Mouse (Mus musculus): ENCODE data around the gene Zfp276.
A peak's percentile ranks its signal among the peaks of the same experiment; 100 is the strongest.
"Not testable (repeated sequence)": the region's sequence is repeated elsewhere in the genome, so short reads cannot be mapped to it uniquely, and the experiment has no call there.

Zfp276 gene

GRCm38 (mm10) chr8:123254099-123254885, at the start of gene Zfp276, which contains the start of gene Vps9d1:
TSS of gene Zfp276 (plus strand) at chr8:123254195.
TSS of gene Vps9d1 (minus strand) at chr8:123254348.
- peak; percentile 89 for DNase-seq (ENCODE audit: extremely low spot score)

- DNase-seq (ENCODE audit: extremely low spot score), result no peak
These were observed 42.1 kb upstream of the Zfp276 start for GRCm38 (mm10) chr8:123211876-123212275.

GRCm38 (mm10) chr8:123212321-123213117, 41.5 kb upstream of the Zfp276 start, which contains the start of the genes Chmp1a and Spata33:
TSS of gene Chmp1a (minus strand) at chr8:123212763.
TSS of gene Spata33 (plus strand) at chr8:123212832.
- peak; percentile 99 for DNase-seq (ENCODE audit: extremely low spot score)

GRCm38 (mm10) chr8:123213118-123213772, 40.8 kb upstream of the Zfp276 start:
- DNase-seq (ENCODE audit: extremely low spot score), result no peak

GRCm38 (mm10) chr8:123215430-123215829, 38.6 kb upstream of the Zfp276 start:
- no peak for DNase-seq (ENCODE audit: extremely low spot score)

- DNase-seq (ENCODE audit: extremely low spot score), result no peak
These were observed 33.1 kb upstream of the Zfp276 start for GRCm38 (mm10) chr8:123220917-123221316.

GRCm38 (mm10) chr8:123224278-123225266, 29.4 kb upstream of the Zfp276 start, which contains the start of gene Cdk10:
TSS of gene Cdk10 (plus strand) at chr8:123224842.
- peak; percentile 90 for DNase-seq (ENCODE audit: extremely low spot score)

- no peak for DNase-seq (ENCODE audit: extremely low spot score)
These were observed 25.6 kb upstream of the Zfp276 start for GRCm38 (mm10) chr8:123228416-123228815.

- not testable (repeated sequence) for DNase-seq (ENCODE audit: extremely low spot score)
These were observed 23.7 kb upstream of the Zfp276 start for GRCm38 (mm10) chr8:123230326-123230725.

- no peak for DNase-seq (ENCODE audit: extremely low spot score)
These were observed 22.3 kb upstream of the Zfp276 start for GRCm38 (mm10) chr8:123231742-123232141.

GRCm38 (mm10) chr8:123232553-123232952, 21.4 kb upstream of the Zfp276 start:
- no peak for DNase-seq (ENCODE audit: extremely low spot score)

GRCm38 (mm10) chr8:123233300-123233699, 20.7 kb upstream of the Zfp276 start:
- DNase-seq (ENCODE audit: extremely low spot score), result no peak

- DNase-seq (ENCODE audit: extremely low spot score), result no peak
These were observed 20.2 kb upstream of the Zfp276 start for GRCm38 (mm10) chr8:123233760-123234159.

GRCm38 (mm10) chr8:123234918-123235519, 19.0 kb upstream of the Zfp276 start:
- no peak for DNase-seq (ENCODE audit: extremely low spot score)

- peak; percentile 88 for DNase-seq (ENCODE audit: extremely low spot score)
These were observed 18.2 kb upstream of the Zfp276 start, which contains the start of gene Spata2l for GRCm38 (mm10) chr8:123235520-123236497. TSS of gene Spata2l (minus strand) at chr8:123236233.

- DNase-seq (ENCODE audit: extremely low spot score), result no peak
These were observed 14.6 kb upstream of the Zfp276 start for GRCm38 (mm10) chr8:123239398-123239797.

- no peak for DNase-seq (ENCODE audit: extremely low spot score)
These were observed 11.7 kb upstream of the Zfp276 start for GRCm38 (mm10) chr8:123242107-123242923.

- no peak for DNase-seq (ENCODE audit: extremely low spot score)
These were observed 10.9 kb upstream of the Zfp276 start for GRCm38 (mm10) chr8:123243053-123243452.

Data from embryo, embryonic 9.5 days (tissue).